Mouse (Mus musculus): ENCODE data around the gene Hs2st1.

Gene Hs2st1

GRCm38 (mm10) chr3:144507885-144508284, 62.1 kb downstream of the Hs2st1 start:
- no peak for DNase-seq (ENCODE audit: low spot score)

GRCm38 (mm10) chr3:144506213-144506612, 63.8 kb downstream of the Hs2st1 start:
- no peak for DNase-seq (ENCODE audit: low spot score)

GRCm38 (mm10) chr3:144501930-144502329, 68.1 kb downstream of the Hs2st1 start:
- DNase-seq (ENCODE audit: low spot score), result no peak

- no peak for DNase-seq (ENCODE audit: low spot score)
Observed at GRCm38 (mm10) chr3:144496762-144497161, 73.2 kb downstream of the Hs2st1 start.

GRCm38 (mm10) chr3:144494838-144495237, 75.1 kb downstream of the Hs2st1 start:
- no peak for DNase-seq (ENCODE audit: low spot score)

GRCm38 (mm10) chr3:144488787-144489186, 81.2 kb downstream of the Hs2st1 start:
- no peak for DNase-seq (ENCODE audit: low spot score)

- DNase-seq (ENCODE audit: low spot score), result no peak
Observed at GRCm38 (mm10) chr3:144480595-144480994, 89.4 kb downstream of the Hs2st1 start.

- DNase-seq (ENCODE audit: low spot score), result no peak
Observed at GRCm38 (mm10) chr3:144478427-144478794, 91.6 kb downstream of the Hs2st1 start.

- no peak for DNase-seq (ENCODE audit: low spot score)
Observed at GRCm38 (mm10) chr3:144477707-144478426, 92.1 kb downstream of the Hs2st1 start.

GRCm38 (mm10) chr3:144475891-144476290, 94.1 kb downstream of the Hs2st1 start:
- DNase-seq (ENCODE audit: low spot score), result no peak

- DNase-seq (ENCODE audit: low spot score), result no peak
Observed at GRCm38 (mm10) chr3:144474726-144475125, 95.3 kb downstream of the Hs2st1 start.

- no peak for DNase-seq (ENCODE audit: low spot score)
Observed at GRCm38 (mm10) chr3:144471954-144472353, 98.0 kb downstream of the Hs2st1 start.

GRCm38 (mm10) chr3:144470901-144471300, 99.1 kb downstream of the Hs2st1 start:
- DNase-seq (ENCODE audit: low spot score), result no peak

- DNase-seq (ENCODE audit: low spot score), result no peak
Observed at GRCm38 (mm10) chr3:144467521-144467920, 102.5 kb downstream of the Hs2st1 start.

GRCm38 (mm10) chr3:144466108-144466678, 103.8 kb downstream of the Hs2st1 start:
- DNase-seq (ENCODE audit: low spot score), result no peak

- DNase-seq (ENCODE audit: low spot score), result no peak
Observed at GRCm38 (mm10) chr3:144462679-144463078, 107.3 kb downstream of the Hs2st1 start.

- no peak for DNase-seq (ENCODE audit: low spot score)
Observed at GRCm38 (mm10) chr3:144460183-144460788, 109.7 kb downstream of the Hs2st1 start.

GRCm38 (mm10) chr3:144459285-144459697, 110.7 kb downstream of the Hs2st1 start:
- no peak for DNase-seq (ENCODE audit: low spot score)

- no peak for DNase-seq (ENCODE audit: low spot score)
Observed at GRCm38 (mm10) chr3:144453701-144454430, 116.1 kb downstream of the Hs2st1 start.

- no peak for DNase-seq (ENCODE audit: low spot score)
Observed at GRCm38 (mm10) chr3:144448977-144449376, 121.0 kb downstream of the Hs2st1 start.

GRCm38 (mm10) chr3:144447917-144448316, 122.1 kb downstream of the Hs2st1 start:
- DNase-seq (ENCODE audit: low spot score), result no peak

GRCm38 (mm10) chr3:144446081-144446634, 123.8 kb downstream of the Hs2st1 start:
- no peak for DNase-seq (ENCODE audit: low spot score)

Measured in ovary, postnatal 10 days (tissue).